Mouse (Mus musculus) forebrain, embryonic 10.5 days (tissue): ENCODE data around the gene Fanca. TPM values are rescaled to one million over a fixed set of nuclear protein-coding genes. Genes with fewer than 3 reads are reported as not detected.
"Not testable (repeated sequence)": the region's sequence is repeated elsewhere in the genome, so short reads cannot be mapped to it uniquely, and the experiment has no call there.

Experiments
- DNase-seq: peaks from one replicate; pipeline ENCODE4 v3.0.0-alpha.2; 2017; ENCODE audit warnings: low spot score; ENCODE audit errors: extremely low spot score
- H3K27ac ChIP-seq: fragments of 300-500 bp; sonication (generic); 2 replicates; pipeline ENCODE4 v1.5.1; 2016; ENCODE audit warnings: mild to moderate bottlenecking
- H3K27me3 ChIP-seq: fragments of 300-500 bp; sonication (generic); 2 replicates; pipeline ENCODE4 v1.6.1; 2016; ENCODE audit warnings: mild to moderate bottlenecking; ENCODE audit not compliant: poor library complexity, severe bottlenecking
- H3K36me3 ChIP-seq: fragments of 300-500 bp; sonication (generic); replicated peaks from 2 replicates; pipeline ENCODE4 v1.6.1; 2016; ENCODE audit warnings: mild to moderate bottlenecking, moderate library complexity
- H3K4me1 ChIP-seq: fragments of 300-500 bp; sonication (generic); 2 replicates; pipeline ENCODE4 v1.6.1; 2016
- H3K4me3 ChIP-seq: fragments of 300-500 bp; sonication (generic); 2 replicates; pipeline ENCODE4 v1.5.1; 2016; ENCODE audit warnings: mild to moderate bottlenecking, moderate library complexity
- H3K9me3 ChIP-seq: fragments of 300-500 bp; sonication (generic); 2 replicates; pipeline ENCODE4 v1.6.1; 2016; ENCODE audit warnings: mild to moderate bottlenecking, moderate library complexity
- WGBS: fragments of 180-500 bp; shearing (Covaris S2); methylation state at CpG from one replicate; pipeline ENCODE4 v1.1.7; 2016; 5-methylcytosine and 5-hydroxymethylcytosine counted together
- polyA plus RNA-seq: library from polyadenylated mRNA; unstranded; fragments of >200 nt; fragmentation: Nextera tagmentation; extraction: Ambion mirVana; gene quantifications from 2 replicates; pipeline ENCODE4 v1.2.1, GENCODE M21; 2016

Fanca gene
- polyA plus RNA-seq, 1 experiment from 2014 or later: 49.6 TPM

- Histone ChIP-seq H3K27ac (no peak overlapping the region), H3K27me3 (peaks cover 55% of the 10 kb centered on the region), H3K4me1 (peaks cover 47% of the 10 kb centered on the region), H3K4me3 (peak overlapping the region; percentile 61), H3K9me3 (no peaks in the 10 kb centered on the region), H3K36me3 (peaks cover 8% of the 10 kb centered on the region)
- peak; percentile 29 for DNase-seq
- 36% methylated on average over 13 of the region's 13 CpGs for WGBS
Measured at GRCm38 (mm10) chr8:123234918-123235519, 83.4 kb downstream of the Fanca start.

- H3K27me3 ChIP-seq: peaks cover 55% of the 10 kb centered on the region
- no peak for DNase-seq
- H3K4me3 ChIP-seq: no peak overlapping the region
- no peaks in the 10 kb centered on the region for H3K9me3 ChIP-seq
- H3K27ac ChIP-seq: no peak overlapping the region
- H3K4me1 ChIP-seq: peaks cover 47% of the 10 kb centered on the region
- H3K36me3 ChIP-seq: peaks cover 19% of the 10 kb centered on the region
- WGBS: 89% methylated on average over 11 of the region's 11 CpGs
Measured at GRCm38 (mm10) chr8:123233760-123234159, 84.6 kb downstream of the Fanca start.

GRCm38 (mm10) chr8:123233300-123233699, 85.1 kb downstream of the Fanca start:
- no peak overlapping the region for H3K27ac ChIP-seq
- H3K9me3 ChIP-seq: no peaks in the 10 kb centered on the region
- H3K4me3 ChIP-seq: no peak overlapping the region
- peaks cover 55% of the 10 kb centered on the region for H3K27me3 ChIP-seq
- 64% methylated on average over 11 of the region's 13 CpGs for WGBS
- no peak for DNase-seq
- peaks cover 47% of the 10 kb centered on the region for H3K4me1 ChIP-seq
- peaks cover 24% of the 10 kb centered on the region for H3K36me3 ChIP-seq

GRCm38 (mm10) chr8:123232553-123232952, 85.8 kb downstream of the Fanca start:
- WGBS: 49% methylated on average over 7 of the region's 7 CpGs
- H3K27me3 ChIP-seq: peaks cover 55% of the 10 kb centered on the region
- peaks cover 31% of the 10 kb centered on the region for H3K36me3 ChIP-seq
- H3K27ac ChIP-seq: no peak overlapping the region
- H3K4me1 ChIP-seq: peaks cover 47% of the 10 kb centered on the region
- no peak for DNase-seq
- H3K9me3 ChIP-seq: no peaks in the 10 kb centered on the region
- no peak overlapping the region for H3K4me3 ChIP-seq

- H3K4me1 ChIP-seq: peaks cover 41% of the 10 kb centered on the region
- H3K27me3 ChIP-seq: peaks cover 48% of the 10 kb centered on the region
- 61% methylated on average over 5 of the region's 5 CpGs for WGBS
- peaks cover 39% of the 10 kb centered on the region for H3K36me3 ChIP-seq
- no peak for DNase-seq
- no peak overlapping the region for H3K27ac ChIP-seq
- H3K4me3 ChIP-seq: no peak overlapping the region
- H3K9me3 ChIP-seq: no peaks in the 10 kb centered on the region
Measured at GRCm38 (mm10) chr8:123231742-123232141, 86.6 kb downstream of the Fanca start.

GRCm38 (mm10) chr8:123230326-123230725, 88.0 kb downstream of the Fanca start:
- DNase-seq, H3K9me3 ChIP-seq, H3K4me3 ChIP-seq, H3K27ac ChIP-seq: not testable (repeated sequence)
- H3K4me1 ChIP-seq: peaks cover 34% of the 10 kb centered on the region
- H3K36me3 ChIP-seq: peaks cover 46% of the 10 kb centered on the region
- 90% methylated on average over 11 of the region's 11 CpGs for WGBS
- peaks cover 34% of the 10 kb centered on the region for H3K27me3 ChIP-seq

- peaks cover 46% of the 10 kb centered on the region for H3K36me3 ChIP-seq
- WGBS: 100% methylated on average over 1 of the region's 1 CpGs
- no peak overlapping the region for H3K27ac ChIP-seq
- peaks cover 14% of the 10 kb centered on the region for H3K27me3 ChIP-seq
- peaks cover 34% of the 10 kb centered on the region for H3K4me1 ChIP-seq
- H3K4me3 ChIP-seq: no peak overlapping the region
- no peak for DNase-seq
- H3K9me3 ChIP-seq: no peaks in the 10 kb centered on the region
Measured at GRCm38 (mm10) chr8:123228416-123228815, 90.0 kb downstream of the Fanca start.

GRCm38 (mm10) chr8:123224278-123225266, 93.8 kb downstream of the Fanca start, which contains the start of gene Cdk10:
Gene Cdk10 (plus strand): TSS chr8:123224842.
- 4% methylated on average over 59 of the region's 59 CpGs for WGBS
- Histone ChIP-seq H3K27ac (peak within 1 kb of the TSS; percentile 88), H3K4me1 (peaks cover 20% of the 10 kb centered on the region), H3K27me3 (no peaks in the 10 kb centered on the region), H3K4me3 (peak within 1 kb of the TSS; percentile 87), H3K9me3 (no peaks in the 10 kb centered on the region), H3K36me3 (peaks cover 35% of the 10 kb centered on the region)
- peak; percentile 93 for DNase-seq

- WGBS: 93% methylated on average over 1 of the region's 1 CpGs
- H3K27me3 ChIP-seq: no peaks in the 10 kb centered on the region
- no peaks in the 10 kb centered on the region for H3K9me3 ChIP-seq
- peaks cover 18% of the 10 kb centered on the region for H3K4me1 ChIP-seq
- DNase-seq: no peak
- no peak overlapping the region for H3K27ac ChIP-seq
- no peaks in the 10 kb centered on the region for H3K36me3 ChIP-seq
- H3K4me3 ChIP-seq: no peak overlapping the region
Measured at GRCm38 (mm10) chr8:123220917-123221316, 97.5 kb downstream of the Fanca start.

Other genes starting within 250 kb of the Fanca start
- 1,382 and 1,410 TPM in 2 replicates for gene Rpl13, start 216.2 kb downstream of the Fanca start, polyA plus RNA-seq
- gene Cpne7, start 201.2 kb downstream of the Fanca start, polyA plus RNA-seq: 0.94 and 1.3 TPM in 2 replicates
- gene Sult5a1, start 160.3 kb downstream of the Fanca start, polyA plus RNA-seq: 2.2 and 2.7 TPM in 2 replicates
- 10.1 and 11.4 TPM in 2 replicates for gene Dpep1, start 132.3 kb downstream of the Fanca start, polyA plus RNA-seq
- 137 and 144 TPM in 2 replicates for gene Chmp1a, start 105.8 kb downstream of the Fanca start, polyA plus RNA-seq
- 5.2 and 5.8 TPM in 2 replicates for gene Spata33, start 105.7 kb downstream of the Fanca start, polyA plus RNA-seq
- gene Cdk10, start 93.7 kb downstream of the Fanca start, polyA plus RNA-seq: 36.8 and 40.3 TPM in 2 replicates
- 1.4 and 1.8 TPM in 2 replicates for gene Spata2l, start 82.3 kb downstream of the Fanca start, polyA plus RNA-seq
- gene Zfp276, start 64.4 kb downstream of the Fanca start, polyA plus RNA-seq: 23.4 and 24.0 TPM in 2 replicates
- gene Vps9d1, start 64.2 kb downstream of the Fanca start, polyA plus RNA-seq: 21.2 and 23.5 TPM in 2 replicates
- gene Spire2, start 14.1 kb upstream of the Fanca start, polyA plus RNA-seq: 6.5 and 6.9 TPM in 2 replicates
- 146 and 151 TPM in 2 replicates for gene Tcf25, start 55.2 kb upstream of the Fanca start, polyA plus RNA-seq
- gene Mc1r, start 88.5 kb upstream of the Fanca start, polyA plus RNA-seq: 0.06 and 0.07 TPM in 2 replicates
- 205 and 261 TPM in 2 replicates for gene Tubb3, start 92.8 kb upstream of the Fanca start, polyA plus RNA-seq
- 45.9 and 49.9 TPM in 2 replicates for gene Def8, start 105.0 kb upstream of the Fanca start, polyA plus RNA-seq
- gene Afg3l1, start 159.3 kb upstream of the Fanca start, polyA plus RNA-seq: 68.8 and 69.7 TPM in 2 replicates
- gene Dbndd1, start 196.9 kb upstream of the Fanca start, polyA plus RNA-seq: 13.7 and 14.0 TPM in 2 replicates
- 42.7 and 45.7 TPM in 2 replicates for gene Gas8, start 200.3 kb upstream of the Fanca start, polyA plus RNA-seq